Mouse (Mus musculus) CD4-positive helper T cell, adult 2 months (primary cell): ENCODE measurements around the gene Rgl1.

Experiments used
- DNase-seq: peaks from one replicate; pipeline ENCODE4 v3.0.0-alpha.2; 2012; ENCODE audit warnings: low read depth, missing footprints, low spot score

Rgl1 gene

DNA sequence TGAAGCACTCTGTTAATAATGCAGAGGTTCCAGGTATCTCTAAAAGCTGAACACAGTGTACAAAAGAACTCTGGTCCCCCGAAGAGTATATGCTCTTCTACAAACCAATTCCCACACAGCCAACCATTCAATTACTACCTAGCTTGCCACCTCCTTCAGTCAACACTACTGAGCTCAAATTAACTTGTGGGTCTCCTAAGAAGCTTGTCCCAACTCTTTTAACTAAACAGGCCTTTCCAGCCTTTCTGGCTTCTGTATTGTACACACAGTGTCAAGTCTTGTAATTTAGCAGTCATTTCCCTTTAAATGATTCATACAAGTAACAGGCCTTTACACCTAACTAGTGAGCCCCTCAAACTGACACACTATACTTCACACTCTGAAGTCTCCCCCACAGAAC is 48.8 kb downstream of the Rgl1 start:
- no peak for DNase-seq

DNA sequence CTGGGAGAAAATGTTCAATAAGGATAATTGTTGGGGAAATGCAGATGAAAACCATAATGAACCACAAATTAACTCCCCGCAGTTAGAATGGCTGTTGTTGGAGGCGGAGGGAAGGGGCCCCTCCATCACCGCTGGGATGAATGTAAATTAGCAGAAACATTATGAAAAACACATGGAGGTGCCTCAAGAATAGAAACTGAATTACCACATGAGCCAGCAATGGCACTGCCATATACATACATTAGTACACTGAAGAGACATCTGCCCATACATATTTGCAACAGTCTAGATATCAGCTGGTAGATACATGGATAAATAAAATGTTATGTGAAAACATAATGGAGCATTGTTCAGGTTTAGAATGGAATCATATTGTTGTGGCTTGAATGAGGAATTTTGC is 51.7 kb downstream of the Rgl1 start:
- no peak for DNase-seq

DNA sequence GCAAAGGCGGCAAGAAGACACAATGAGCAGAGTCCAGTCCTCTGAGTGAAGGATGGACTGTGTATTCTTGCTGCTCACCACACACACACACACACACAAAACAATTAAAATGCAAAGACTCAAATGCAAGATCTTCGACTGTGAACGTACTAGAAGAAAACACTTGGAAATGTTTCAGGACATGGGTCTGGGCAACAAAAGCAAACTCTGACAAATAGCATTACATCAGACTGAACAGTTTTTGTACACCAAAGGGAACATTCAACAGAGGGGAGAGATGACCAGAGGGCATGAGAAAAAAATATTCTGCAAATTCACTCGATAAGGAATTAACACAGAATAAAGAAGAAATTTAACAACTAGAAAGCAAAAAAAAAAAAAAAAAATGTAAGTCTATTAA is 52.2 kb downstream of the Rgl1 start:
- no peak for DNase-seq

DNA sequence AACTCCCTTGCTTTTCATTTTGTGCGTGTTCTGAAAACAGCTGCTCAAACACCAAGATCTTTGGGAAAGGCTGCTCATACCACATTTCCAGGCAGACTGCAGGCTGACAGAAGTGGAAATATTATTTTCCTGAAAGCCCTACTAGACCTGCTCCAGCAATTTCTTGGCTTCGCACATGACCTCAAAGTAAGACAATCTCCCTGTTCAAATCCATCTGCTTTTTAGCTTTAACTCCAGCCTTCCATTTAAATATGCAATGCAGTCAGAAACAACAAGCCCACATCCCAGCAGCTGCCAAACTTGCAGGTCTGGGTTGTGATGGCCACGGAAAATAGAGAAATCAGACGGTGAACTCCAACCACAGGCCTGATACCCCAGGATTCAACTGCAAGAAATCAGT is 55.1 kb downstream of the Rgl1 start:
- DNase-seq, result no peak

DNA sequence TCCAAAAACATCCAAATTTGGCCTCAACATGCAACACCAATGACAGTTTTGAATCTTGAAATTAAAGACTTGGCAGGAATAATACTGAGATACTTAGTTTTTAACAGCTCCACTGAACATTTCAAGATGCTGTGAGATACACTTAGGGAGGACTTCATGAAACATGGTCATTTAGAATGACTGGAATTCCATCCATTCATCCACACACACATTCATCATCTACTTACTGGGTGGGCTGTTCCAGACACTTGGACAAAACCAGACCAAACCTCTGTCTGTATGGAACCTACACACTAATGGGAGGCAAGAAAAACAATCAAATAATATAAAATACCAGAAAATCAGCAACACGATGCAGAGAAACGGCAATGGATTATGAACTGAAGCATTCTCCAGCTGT is 58.6 kb downstream of the Rgl1 start:
- DNase-seq, result no peak

DNA sequence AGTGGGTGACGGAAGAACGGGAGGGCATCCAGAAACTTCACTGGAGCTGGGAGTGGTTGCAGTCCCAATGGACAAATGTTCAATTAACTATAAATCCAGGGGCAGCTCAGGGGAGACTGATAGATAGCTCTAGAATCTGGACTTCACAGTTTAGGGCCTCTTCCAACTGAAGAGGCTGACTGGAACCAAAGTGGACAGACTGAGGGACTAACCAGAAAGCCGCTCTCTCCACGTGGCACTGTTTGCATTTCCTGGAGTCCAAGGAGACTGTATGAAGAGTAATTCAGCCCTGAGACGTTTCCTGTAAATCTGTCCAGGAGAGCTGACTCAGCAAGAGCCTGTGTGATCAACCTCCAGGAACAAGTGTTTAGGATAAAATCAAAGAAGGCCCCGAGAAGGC is 62.2 kb downstream of the Rgl1 start:
- no peak for DNase-seq

DNA sequence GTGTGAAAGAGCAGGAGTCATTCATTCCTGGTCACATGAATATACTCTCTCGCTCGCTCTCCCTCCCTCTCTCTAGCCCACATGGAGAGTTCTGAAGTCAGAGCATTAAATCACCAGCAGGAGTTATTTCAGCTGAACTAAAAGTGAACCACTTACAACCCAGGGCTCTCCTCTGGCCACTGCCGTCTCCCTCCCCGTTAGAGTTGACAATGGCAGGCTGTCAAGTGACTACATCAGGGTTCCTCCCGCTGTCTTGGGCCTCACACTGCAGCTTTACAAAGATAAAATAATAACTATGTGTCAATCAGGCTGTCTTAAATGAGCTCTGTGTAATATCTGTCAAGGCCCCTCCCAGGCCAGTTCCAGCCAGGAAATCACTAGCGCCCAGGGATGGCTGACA is 63.2 kb downstream of the Rgl1 start:
- no peak for DNase-seq

DNA sequence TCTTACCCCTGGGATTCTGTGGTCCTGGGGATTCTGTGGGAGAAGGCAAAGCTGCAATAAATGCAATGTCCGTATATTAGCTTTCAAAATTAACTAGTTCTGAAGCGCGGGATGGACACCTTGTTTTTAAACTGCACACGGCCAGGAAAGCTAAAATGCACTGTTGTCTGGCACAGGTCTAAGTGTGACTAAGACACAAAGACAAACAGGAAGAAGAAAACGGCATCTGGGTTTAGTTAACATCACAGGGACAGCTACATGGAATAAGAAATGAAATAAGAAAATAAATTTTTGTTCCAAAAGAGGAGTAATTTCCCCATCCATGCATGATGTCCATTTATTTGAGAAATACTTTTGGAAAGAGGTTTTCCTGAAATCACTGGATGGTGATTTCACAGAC is 65.1 kb downstream of the Rgl1 start:
- DNase-seq, result no peak

DNA sequence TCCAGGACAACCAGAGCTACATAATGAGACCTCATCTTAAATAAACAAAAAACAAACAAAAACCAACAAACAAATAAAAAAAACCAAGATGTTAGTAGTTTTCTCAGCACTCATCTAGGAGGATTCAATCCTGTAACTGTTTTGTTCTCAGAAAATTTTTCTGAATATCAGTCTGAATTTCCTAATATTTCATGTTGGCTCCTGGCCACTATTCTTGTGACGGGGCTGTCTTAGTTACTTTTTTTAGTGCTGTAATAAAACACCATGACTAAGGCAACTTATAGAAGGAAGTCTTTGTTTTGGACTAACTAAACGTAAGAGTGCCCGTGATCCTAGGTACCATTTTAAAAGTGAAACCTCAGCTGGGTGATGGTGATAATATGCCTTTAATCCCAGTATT is 68.8 kb downstream of the Rgl1 start:
- no peak for DNase-seq

DNA sequence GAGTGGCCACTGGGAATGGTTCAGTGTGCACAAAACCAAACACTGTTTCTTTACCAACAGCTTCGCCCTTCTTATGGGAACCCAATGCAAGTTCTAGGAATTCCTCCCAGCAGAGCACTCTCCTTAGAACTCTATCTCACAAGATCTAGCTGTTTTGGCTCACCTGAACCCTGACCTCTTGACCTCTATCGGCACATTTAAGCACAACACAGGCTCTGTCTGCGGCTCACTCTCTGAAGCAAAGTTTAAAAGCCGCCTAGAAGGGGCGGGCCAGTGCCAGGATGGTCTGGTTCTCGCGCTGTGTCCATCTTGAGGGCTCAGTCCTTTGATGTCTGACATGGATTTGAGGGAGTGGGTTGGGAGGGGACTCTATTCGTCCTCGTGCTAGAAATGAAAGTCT is 70.7 kb downstream of the Rgl1 start:
- no peak for DNase-seq

DNA sequence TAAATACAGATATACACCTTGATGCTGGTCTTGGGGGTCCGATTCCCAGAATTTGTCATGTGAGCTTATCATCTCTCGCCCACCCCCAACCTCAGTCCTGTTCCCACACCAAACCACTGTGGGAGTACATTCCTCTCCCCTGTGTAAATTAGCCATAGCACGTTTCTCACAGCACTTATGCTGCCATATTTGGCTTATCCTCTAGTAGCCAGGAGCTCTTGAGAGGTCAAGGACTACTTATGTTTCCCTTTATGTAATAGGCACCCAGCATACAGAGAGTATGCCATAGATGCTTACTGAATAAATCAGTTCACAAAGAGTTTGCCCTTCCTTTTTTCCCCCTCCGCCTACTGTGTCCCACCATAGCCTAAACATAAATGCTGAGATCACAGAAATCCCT is 76.2 kb downstream of the Rgl1 start:
- no peak for DNase-seq

DNA sequence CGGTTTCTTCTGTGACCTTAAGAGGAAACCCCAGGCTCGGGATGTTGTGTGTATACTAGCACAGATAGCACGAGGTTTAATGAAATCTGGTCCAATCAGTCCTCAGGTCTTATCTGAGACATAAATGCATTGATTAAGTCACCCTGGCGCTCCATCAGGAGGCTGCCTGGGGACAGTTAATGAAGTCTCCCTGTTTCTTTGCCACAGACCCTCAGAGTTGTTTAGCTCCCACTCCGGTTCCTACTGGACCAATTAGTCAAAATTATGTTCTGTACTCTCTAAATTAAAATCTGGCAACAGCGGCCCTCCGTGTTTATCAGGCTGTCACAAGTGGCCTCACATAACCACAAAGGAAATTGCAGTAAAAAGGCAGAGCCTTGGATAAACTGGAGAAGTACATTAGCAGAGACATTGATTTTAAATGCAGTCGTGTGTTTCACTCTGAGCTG is 78.4 kb downstream of the Rgl1 start:
- DNase-seq, result no peak

DNA sequence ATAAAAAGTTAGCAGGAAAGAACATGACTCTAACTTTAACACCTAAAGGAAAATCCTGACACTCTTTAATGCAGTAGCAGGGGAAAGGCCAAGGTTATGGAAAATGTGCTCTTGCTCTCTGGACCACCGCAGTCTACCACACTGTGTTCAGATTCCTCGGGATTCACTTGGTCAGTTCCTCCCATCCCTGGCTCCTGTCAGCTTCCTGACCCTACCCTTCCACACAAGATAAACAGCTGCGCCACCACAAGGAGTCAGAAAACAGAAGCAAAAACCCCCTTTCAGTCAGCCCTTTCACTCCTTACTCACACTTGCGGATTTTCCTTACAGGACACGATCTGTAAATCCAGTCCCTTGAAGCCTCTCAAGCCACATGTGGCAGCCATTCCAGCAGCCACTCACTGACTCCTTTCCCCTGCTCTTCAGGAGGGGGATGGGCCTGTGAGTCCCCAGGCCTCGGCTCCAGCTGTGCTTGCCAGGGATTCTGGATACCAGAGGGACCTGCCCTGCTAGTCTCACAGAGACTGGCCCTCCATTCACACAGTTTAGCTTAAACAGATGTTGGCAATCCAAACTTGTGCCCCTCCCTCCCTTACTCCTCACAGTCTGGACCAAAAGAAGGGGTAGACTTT is 78.9 kb downstream of the Rgl1 start:
- no peak for DNase-seq

DNA sequence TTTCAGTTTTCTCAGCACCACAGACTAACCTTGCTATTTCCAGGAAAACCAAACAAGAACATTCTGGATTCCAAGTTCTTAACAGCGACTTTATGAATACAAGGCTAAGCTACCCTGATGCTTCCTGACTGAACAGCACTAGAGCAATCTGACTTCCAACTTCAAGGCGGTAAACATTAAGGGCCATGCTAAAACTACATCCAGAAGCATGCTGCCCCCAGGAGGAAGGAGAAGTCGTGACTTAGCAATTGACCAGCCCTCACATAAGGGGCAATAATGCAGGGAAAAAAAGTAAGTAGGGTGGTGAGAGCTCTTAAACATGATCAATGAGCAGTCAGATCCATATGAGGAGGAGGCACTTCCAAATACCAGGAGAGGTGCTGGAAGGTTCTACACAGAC is 80.6 kb downstream of the Rgl1 start:
- no peak for DNase-seq

DNA sequence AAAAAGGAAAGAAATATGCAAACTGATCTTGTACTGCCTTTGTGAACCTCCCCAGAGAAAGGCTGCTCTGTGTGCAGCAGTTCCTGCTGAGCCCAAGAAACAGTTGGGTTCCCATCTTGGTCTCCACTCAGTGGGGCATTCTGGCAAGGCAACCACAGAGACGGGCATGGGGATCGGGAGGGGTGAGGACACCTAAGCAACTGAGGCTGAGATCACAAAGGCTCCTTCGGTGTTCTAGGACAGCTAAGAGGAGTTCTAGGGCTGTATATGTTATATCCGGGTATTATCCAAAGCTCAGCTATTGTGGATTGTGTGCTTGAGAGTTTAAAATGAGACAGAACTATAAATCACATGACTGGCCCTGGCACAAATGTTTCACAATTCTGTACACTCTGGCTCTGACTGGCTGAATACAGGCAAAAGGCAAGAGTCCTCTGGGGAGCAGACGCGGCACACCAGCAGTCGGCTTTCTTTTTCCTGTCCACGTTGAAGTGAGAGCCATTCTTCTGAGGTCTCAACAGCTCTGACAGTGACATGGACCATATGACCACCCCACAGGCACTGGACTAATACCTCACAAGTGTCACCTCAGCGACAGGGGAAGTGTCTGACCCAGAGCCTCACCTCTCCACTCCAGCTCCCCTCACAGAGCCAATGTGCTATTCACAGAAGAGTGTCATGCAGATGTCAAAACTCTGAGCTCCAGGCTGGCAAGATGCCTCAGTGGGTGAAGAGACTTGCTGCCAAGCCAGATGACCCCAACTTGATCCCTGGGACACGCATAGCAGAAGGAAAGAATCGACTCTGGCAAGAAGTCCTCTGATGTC is 83.6 kb downstream of the Rgl1 start:
- DNase-seq, result no peak

DNA sequence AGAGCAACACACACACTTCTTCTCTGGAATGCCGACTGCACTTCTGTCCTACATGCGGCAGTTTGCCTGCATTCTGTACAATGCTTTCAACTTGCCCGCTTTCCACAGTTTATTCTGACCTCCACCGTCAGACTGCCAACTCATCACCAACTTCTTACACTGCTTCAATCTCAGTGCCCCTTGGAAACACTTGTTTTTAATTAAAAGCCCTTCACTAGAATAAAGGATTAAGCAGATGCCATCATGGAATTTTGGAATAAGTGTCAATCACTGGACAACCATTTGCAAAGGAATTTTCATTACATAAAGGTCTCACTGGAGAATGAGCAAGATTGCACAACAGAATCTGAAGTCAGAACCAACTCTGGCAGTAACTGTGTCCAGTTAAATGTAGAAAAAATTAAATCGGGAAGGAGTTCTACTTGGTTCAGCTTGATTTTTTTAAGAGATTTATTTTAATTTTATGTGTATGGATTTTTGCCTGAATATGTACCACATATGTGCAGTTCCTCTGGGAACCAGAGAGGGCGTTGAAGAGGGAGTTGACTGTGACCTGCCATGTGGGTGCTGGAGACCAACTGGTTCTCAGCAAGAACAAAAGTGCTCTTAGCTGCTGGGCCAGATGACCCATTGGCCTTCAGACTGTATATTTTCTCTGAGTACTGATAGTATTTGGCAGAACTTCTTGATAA is 84.3 kb downstream of the Rgl1 start:
- no peak for DNase-seq

DNA sequence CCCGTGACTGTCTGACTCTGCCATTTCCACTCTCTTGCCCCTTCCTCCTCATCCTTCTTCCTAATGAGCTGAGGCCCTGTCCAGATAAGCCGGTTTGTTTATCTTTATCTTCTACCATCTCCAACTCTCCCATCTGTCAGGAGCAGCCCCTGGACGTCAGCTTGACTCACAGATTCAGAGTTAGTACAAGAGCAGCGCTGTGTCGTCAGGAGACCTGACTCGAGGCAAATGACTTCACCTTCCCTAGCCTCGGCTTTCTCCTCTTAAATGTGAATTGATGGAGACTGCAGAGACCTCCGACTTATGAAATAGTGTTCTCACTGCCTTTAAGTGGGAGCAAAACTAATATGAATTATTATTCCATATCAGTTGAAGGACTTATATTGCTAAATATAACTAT is 85.0 kb downstream of the Rgl1 start:
- no peak for DNase-seq

DNA sequence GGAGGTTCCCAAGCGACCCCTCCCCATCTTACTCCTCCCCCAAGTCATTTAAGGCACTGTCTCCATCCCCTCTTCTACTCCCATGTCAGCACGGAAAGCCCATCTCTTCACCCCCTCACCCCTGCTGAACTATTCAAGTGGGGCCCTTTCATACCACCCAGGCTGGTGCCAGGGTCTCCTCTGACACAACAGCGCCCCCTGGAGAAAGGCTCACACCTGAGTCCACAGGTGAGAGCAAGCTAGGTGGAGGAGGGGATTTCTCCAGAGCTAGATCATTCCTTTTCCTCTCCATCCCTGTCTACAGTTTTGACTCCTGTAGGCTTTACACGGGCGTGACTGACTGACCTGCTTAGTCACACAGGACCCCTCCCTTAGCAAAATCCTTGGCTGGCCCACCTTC is 87.7 kb downstream of the Rgl1 start:
- peak; percentile 10 for DNase-seq

DNA sequence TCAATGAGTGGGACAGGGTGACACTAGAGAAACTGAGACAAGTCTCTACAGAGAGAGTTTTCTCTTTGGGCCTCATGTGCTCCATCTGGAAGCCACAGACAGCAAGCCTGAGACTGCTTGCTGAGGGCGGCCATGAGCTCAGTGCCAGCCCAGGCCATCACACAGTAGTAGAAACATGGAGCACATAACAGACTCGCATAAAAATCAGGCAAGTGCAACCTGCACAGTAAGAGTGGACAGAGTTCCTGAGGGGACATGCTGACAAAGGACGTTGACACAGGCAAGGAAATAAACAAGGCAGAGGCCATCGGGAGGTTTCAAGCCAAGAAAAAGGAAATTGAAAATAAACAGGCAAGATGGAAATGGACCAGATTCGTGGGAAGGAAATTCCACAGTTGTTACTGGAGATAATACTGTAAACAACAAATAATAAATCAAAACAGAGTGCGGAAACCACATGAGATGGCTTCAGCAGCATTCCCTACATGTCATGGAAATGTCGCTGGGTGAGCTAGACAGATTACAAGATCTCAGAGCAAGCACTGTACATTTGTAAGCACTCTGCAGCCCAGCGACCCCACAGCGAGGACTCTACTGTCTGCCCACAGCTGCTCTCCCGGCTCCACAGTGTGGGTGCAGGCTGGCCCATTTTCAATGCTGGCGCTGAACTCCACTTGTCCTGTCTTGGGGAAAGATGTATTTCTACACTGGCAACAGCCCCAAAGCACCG is 88.5 kb downstream of the Rgl1 start:
- DNase-seq, result no peak

DNA sequence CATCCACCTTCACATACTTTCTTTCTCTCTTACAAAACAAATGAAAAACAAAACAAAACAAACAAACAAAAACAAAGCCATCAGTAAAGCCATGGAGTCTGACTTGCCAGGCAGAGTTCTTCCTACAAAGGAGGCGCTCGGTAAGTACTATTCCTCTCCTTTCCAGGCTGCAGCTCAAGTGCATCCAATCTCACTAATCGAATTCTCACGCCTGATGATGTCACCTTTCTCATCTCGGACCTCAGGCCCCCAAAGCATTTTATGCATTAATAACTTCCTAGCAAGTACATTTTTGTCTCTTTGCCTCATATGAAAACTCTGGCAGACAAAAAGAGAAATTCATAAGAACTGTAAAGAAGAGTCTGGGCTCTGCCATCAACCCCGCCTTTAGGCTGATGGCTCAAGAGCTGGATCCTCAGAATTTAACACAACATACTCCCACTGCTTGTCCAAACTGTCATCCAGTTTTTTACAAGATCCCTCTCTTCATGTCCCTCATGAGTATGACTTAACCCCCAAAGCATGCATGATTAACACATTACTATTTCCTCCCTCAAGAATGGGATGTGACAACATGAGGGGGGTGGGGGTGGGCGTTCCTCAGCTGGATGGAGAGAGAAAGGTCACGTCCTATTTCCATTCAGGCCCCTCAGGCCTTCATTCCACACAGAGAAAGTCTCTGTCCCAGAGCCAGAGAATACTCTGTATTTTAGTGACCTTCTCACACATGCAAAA is 96.5 kb downstream of the Rgl1 start:
- DNase-seq, result no peak

DNA sequence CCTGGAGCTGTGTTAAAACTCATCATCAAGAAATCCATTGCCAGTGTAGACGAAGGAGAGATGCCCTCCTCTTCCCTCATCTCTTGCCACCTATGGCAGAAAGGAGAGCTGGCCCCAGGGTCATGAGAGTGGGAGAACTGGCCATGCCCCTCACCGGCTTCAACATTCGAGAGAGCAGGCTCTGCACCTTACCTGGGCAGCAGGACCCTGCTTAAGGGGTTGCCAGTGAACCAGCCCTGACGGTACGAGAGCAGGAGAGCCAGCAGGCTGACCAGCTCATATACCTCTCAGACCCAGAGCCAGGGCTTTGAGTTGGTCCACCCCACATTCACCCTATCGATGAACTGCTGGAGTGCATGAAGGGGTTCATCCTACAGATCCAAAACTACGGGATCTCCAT is 105.7 kb downstream of the Rgl1 start:
- DNase-seq, result no peak

DNA sequence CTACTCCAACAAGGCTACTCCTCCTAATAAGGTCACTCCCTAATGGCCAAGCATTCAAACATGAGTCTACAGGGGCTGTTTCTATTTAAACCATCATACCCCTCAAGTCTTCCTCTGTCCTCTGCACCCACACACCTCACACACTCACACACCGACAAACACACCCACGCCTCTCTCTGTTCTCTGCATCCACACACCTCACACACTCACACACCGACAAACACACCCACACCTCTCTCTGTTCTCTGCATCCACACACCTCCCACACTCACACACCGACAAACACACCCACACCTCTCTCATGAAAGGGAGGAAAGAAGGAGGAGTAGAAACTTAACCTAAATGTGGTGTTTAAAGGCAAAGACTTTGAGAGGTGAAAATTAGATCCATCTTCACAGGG is 106.2 kb downstream of the Rgl1 start:
- DNase-seq, result no peak
